Mouse (Mus musculus): ENCODE data around the gene Ndufaf8.

- no peak for TF ChIP-seq CTCF (IDR thresholded peaks at IDR 0.05; ENCODE audit: control insufficient read depth, insufficient read depth, low read length)
- TF ChIP-seq POLR2A (IDR thresholded peaks at IDR 0.05; ENCODE audit: borderline replicate concordance, control insufficient read depth, low read depth, low read length): no peak
Observed at GRCm38 (mm10) chr11:120067834-120068233, 30.9 kb upstream of the Ndufaf8 start.
